8 mouse cellular contexts compared by ENCODE assay signal in genomic region chr5:92808503-92809415, GRCm38 (mm10).
DNase-seq lines count a peak whose midpoint lies in the region; ATAC-seq and TF ChIP-seq lines count a peak whose summit lies in the region.

No protein-coding gene starts in this region.

- no peak for TF ChIP-seq CTCF in midbrain, postnatal 0 days (IDR thresholded peaks at IDR 0.05)

- peak overlapping the region; percentile 58 for H3K4me2 ChIP-seq in liver, embryonic 11.5 days
- H3K4me2 ChIP-seq in midbrain, postnatal 0 days (ENCODE audit: low read depth, low read length, poor library complexity, severe bottlenecking), result peak overlapping the region; percentile 46

- peaks cover 3% of the 10 kb centered on the region; the same call in 1 of the 2 replicates for H3K4me1 ChIP-seq in liver, embryonic 11.5 days (replicated peaks; ENCODE audit: control insufficient read depth, insufficient read depth, low read length)
- no peaks in the 10 kb centered on the region for H3K4me1 ChIP-seq in midbrain, postnatal 0 days (ENCODE audit: insufficient read depth, low read length)

- peak overlapping the region; percentile 26; the same call in 1 of the 2 replicates for H3K4me3 ChIP-seq in liver, embryonic 11.5 days (ENCODE audit: low read depth, low read length)
- peak overlapping the region; percentile 29 for H3K4me3 ChIP-seq in midbrain, postnatal 0 days (ENCODE audit: low read depth, low read length)

- no peaks in the 10 kb centered on the region for H3K36me3 ChIP-seq in liver, embryonic 11.5 days (ENCODE audit: control insufficient read depth, insufficient read depth, low read length)
- no peaks in the 10 kb centered on the region for H3K36me3 ChIP-seq in midbrain, postnatal 0 days (ENCODE audit: insufficient read depth, low read length)

- WGBS in liver, embryonic 11.5 days, result 11% methylated on average over 28 of the region's 28 CpGs
- 5% methylated on average over 28 of the region's 28 CpGs for WGBS in midbrain, postnatal 0 days

- peaks cover 15% of the 10 kb centered on the region for H3K27me3 ChIP-seq in liver, embryonic 11.5 days (replicated peaks; ENCODE audit: control insufficient read depth, insufficient read depth, low read length)
- no peaks in the 10 kb centered on the region for H3K27me3 ChIP-seq in midbrain, postnatal 0 days (ENCODE audit: insufficient read depth, low read length)

- peak; percentile 94 for DNase-seq in ZHBTc4 (ENCODE audit: low read depth, low spot score)
- peak; percentile 57 for DNase-seq in hindlimb bud, embryonic 11.5 days (ENCODE audit: extremely low spot score, low read depth, low spot score)
- peak; percentile 63 for DNase-seq in liver, embryonic 11.5 days (ENCODE audit: low spot score)
- peak; percentile 43 for DNase-seq in midbrain, postnatal 0 days (ENCODE audit: low spot score)
- DNase-seq in urinary bladder, postnatal 25 days (ENCODE audit: low spot score), result peak; percentile 34
- DNase-seq in thymus, postnatal 10 days (ENCODE audit: low spot score in 2 of 2), result no peak

- no peak overlapping the region; the same call in 1 of the 2 replicates for H3K27ac ChIP-seq in liver, embryonic 11.5 days (ENCODE audit: low read depth, low read length)
- H3K27ac ChIP-seq in midbrain, postnatal 0 days (ENCODE audit: low read depth, low read length), result no peak overlapping the region

- ATAC-seq in common myeloid progenitor, adult 5-6 weeks (replicated peaks; ENCODE audit: low read depth, poor library complexity, severe bottlenecking), result peak; percentile 73
- ATAC-seq in granulocyte monocyte progenitor cell, adult 5-6 weeks (replicated peaks; ENCODE audit: poor library complexity, severe bottlenecking), result peak; percentile 44
- ATAC-seq in liver, embryonic 11.5 days (replicated peaks; ENCODE audit: low FRiP score), result peak; percentile 74
- peak; percentile 78 for ATAC-seq in midbrain, postnatal 0 days (ENCODE audit: low FRiP score)

- H3K9ac ChIP-seq in liver, embryonic 11.5 days (ENCODE audit: low read depth, low read length), result no peak overlapping the region
- no peak overlapping the region; the same call in 1 of the 2 replicates for H3K9ac ChIP-seq in midbrain, postnatal 0 days (replicated peaks; ENCODE audit: low read length, poor library complexity, severe bottlenecking)

- no peaks in the 10 kb centered on the region for H3K9me3 ChIP-seq in liver, embryonic 11.5 days (ENCODE audit: control insufficient read depth, low read length)
- H3K9me3 ChIP-seq in midbrain, postnatal 0 days (ENCODE audit: low read length), result no peaks in the 10 kb centered on the region

Comparison
In these comparisons a context has a peak if more than half of its experiments do, and no peak if none do; other contexts are left out.
1. DNase-seq: peak in ZHBTc4 (single experiment), hindlimb bud, embryonic 11.5 days (single experiment), liver, embryonic 11.5 days (single experiment), midbrain, postnatal 0 days (single experiment) and urinary bladder, postnatal 25 days (single experiment); none in thymus, postnatal 10 days (0 of 2).
2. Peak in every context shown above with its lines, with median percentiles within 50 percentile points of each other: ATAC-seq.